22 mouse cellular contexts compared by ENCODE assay signal in the genomic region with DNA sequence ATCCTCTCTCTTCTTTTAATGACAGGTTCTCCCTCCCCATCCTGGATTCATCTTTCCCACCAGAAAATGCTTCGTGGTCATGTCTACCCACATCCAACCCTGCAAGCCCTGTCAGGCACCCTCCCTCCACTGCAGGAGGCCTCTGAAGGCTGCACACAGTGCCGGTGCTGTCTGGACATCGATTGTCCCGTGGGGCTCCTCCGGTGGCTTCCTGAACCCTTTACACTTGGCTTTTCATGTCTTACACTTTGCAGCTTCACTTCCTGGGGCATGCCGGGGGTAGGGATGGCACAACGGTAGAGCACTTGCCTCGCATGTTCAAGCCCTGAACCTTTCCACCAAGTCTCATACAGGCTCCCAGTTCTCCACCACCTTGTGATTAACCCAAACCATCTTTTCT. TPM values are rescaled to one million over a fixed set of nuclear protein-coding genes. Genes with fewer than 3 reads are reported as not detected.
A peak's percentile ranks its signal among the peaks of the same experiment; 100 is the strongest.
DNase-seq lines count a peak whose midpoint lies in the region; ATAC-seq and TF ChIP-seq lines count a peak whose summit lies in the region.
"Had no signal": no experiment of that assay in that cellular context is flagged by ENCODE, and none has a peak within 500 bp of the region (broad histone marks: within the 10 kb centered on the region; RNA-seq: fewer than 3 reads in every experiment).

No protein-coding gene starts in this region.

- H3K36me3 ChIP-seq in megakaryocyte, embryonic 14.5 days (replicated peaks; ENCODE audit: low read length): peaks cover 16% of the 10 kb centered on the region
- peaks cover 0 to 22% of the 10 kb centered on the region in 2 experiments for H3K36me3 ChIP-seq in CH12.LX (replicated peaks in 1 of 2; ENCODE audit: control insufficient read depth in 1 of 2, insufficient read depth in 1 of 2, low read length in 1 of 2)
- H3K36me3 ChIP-seq in hindbrain, postnatal 0 days (ENCODE audit: insufficient read depth, low read length): 0 out of 2 replicates have a peak, but pooled peaks cover 4% of the 10 kb centered on the region
- H3K36me3 ChIP-seq: embryonic facial prominence, embryonic 12.5 days; midbrain, embryonic 15.5 days; neural tube, embryonic 13.5 days; stomach, embryonic 15.5 days had no signal

- TF ChIP-seq POLR2A in CH12.LX (IDR thresholded peaks at IDR 0.05; ENCODE audit: low read depth, low read length): no peak

- no peak for TF ChIP-seq EP300 in CH12.LX (IDR thresholded peaks at IDR 0.05; ENCODE audit: low read length)

- H3K79me2 ChIP-seq in CH12.LX (replicated peaks; ENCODE audit: control insufficient read depth, extremely low read depth, insufficient read depth, poor library complexity, severe bottlenecking): peaks cover 69% of the 10 kb centered on the region

- no peak for ATAC-seq in megakaryocyte, adult 5-6 weeks (ENCODE audit: poor library complexity, severe bottlenecking)
- no peak for ATAC-seq in hindbrain, postnatal 0 days
- ATAC-seq: forebrain, postnatal 0 days; midbrain, embryonic 15.5 days had no signal

- no peaks in the 10 kb centered on the region for H3K27me3 ChIP-seq in megakaryocyte, embryonic 14.5 days (replicated peaks)
- no peaks in the 10 kb centered on the region for H3K27me3 ChIP-seq in CH12.LX (replicated peaks)
- no peaks in the 10 kb centered on the region for H3K27me3 ChIP-seq in hindbrain, postnatal 0 days (ENCODE audit: insufficient read depth, low read length)
- H3K27me3 ChIP-seq: embryonic facial prominence, embryonic 12.5 days; hindbrain, embryonic 12.5 days; lung, embryonic 15.5 days; midbrain, embryonic 15.5 days; neural tube, embryonic 13.5 days; stomach, embryonic 15.5 days had no signal

- dilution Hi-C loops in CH12.LX (cut with MboI; ENCODE audit: extremely low pct_ligation_motif_present, extremely low pct_unique_long_range_greater_than_20kb, low sequenced_read_pairs): no loop called here

- H3K9ac ChIP-seq in CH12.LX (ENCODE audit: insufficient read depth, low read depth): no peak overlapping the region; the same call in 1 of the 2 replicates
- no peak overlapping the region for H3K9ac ChIP-seq in hindbrain, postnatal 0 days (replicated peaks; ENCODE audit: low read length)
- H3K9ac ChIP-seq: embryonic facial prominence, embryonic 12.5 days; forebrain, postnatal 0 days; hindbrain, embryonic 12.5 days; liver, embryonic 14.5 days; lung, embryonic 15.5 days; midbrain, embryonic 15.5 days; neural tube, embryonic 13.5 days; stomach, embryonic 15.5 days had no signal

- TF ChIP-seq RAD21 in CH12.LX (IDR thresholded peaks at IDR 0.05; ENCODE audit: low read depth, low read length): no peak

- H3K4me1 ChIP-seq in megakaryocyte, embryonic 14.5 days: peaks cover 67% of the 10 kb centered on the region
- peaks cover 21 to 71% of the 10 kb centered on the region in 2 experiments for H3K4me1 ChIP-seq in CH12.LX (ENCODE audit: control insufficient read depth in 1 of 2, insufficient read depth in 2 of 2)
- H3K4me1 ChIP-seq in hindbrain, postnatal 0 days (ENCODE audit: insufficient read depth, low read length): peaks cover 10% of the 10 kb centered on the region

- DNase-seq in heart, adult 11 months: peak; percentile 91
- no peak for DNase-seq in heart, postnatal 14 days
- no peak for DNase-seq in CH12.LX (ENCODE audit: extremely low read depth)
- DNase-seq in thymus, postnatal 4 days: peak; percentile 50
- no peak for DNase-seq in hindbrain, postnatal 0 days (ENCODE audit: low spot score)
- DNase-seq: adrenal gland, postnatal 10 days; cerebellum, adult 2 months; cerebellum, postnatal 25 days; forebrain, postnatal 0 days; kidney, postnatal 36 days; lung, postnatal 36 days had no signal

- intact Hi-C loops in heart, postnatal 14 days (cut with DNase I): loop anchor here (10.0 kb wide), 1 partner anchor 108 kb away; no protein-coding TSS in a partner anchor

- in situ Hi-C loops in CH12.LX (cut with MboI; ENCODE audit: low pct_ligation_motif_present, low pct_unique_long_range_greater_than_20kb, low sequenced_read_pairs): no loop called here

- peak overlapping the region; percentile 82 for H3K4me3 ChIP-seq in megakaryocyte, embryonic 14.5 days (replicated peaks)
- H3K4me3 ChIP-seq in CH12.LX (replicated peaks in 1 of 3; ENCODE audit: low read depth in 2 of 3, low read length in 2 of 3, poor library complexity in 1 of 3): no peak overlapping the region
- no peak overlapping the region for H3K4me3 ChIP-seq in hindbrain, postnatal 0 days (ENCODE audit: low read length)
- H3K4me3 ChIP-seq: embryonic facial prominence, embryonic 12.5 days; hindbrain, embryonic 12.5 days; lung, embryonic 15.5 days; midbrain, embryonic 15.5 days; myocyte; neural tube, embryonic 13.5 days; stomach, embryonic 15.5 days had no signal

- 87% methylated on average over 8 of the region's 8 CpGs for WGBS in hindbrain, postnatal 0 days

- H3K9me3 ChIP-seq in megakaryocyte, embryonic 14.5 days: no peaks in the 10 kb centered on the region
- H3K9me3 ChIP-seq in CH12.LX (replicated peaks; ENCODE audit: low read length): no peaks in the 10 kb centered on the region
- H3K9me3 ChIP-seq in hindbrain, postnatal 0 days (ENCODE audit: low read length): no peaks in the 10 kb centered on the region
- H3K9me3 ChIP-seq: embryonic facial prominence, embryonic 12.5 days; hindbrain, embryonic 12.5 days; lung, embryonic 15.5 days; midbrain, embryonic 15.5 days; neural tube, embryonic 13.5 days; stomach, embryonic 15.5 days had no signal

- TF ChIP-seq CTCF in CH12.LX (conservative IDR thresholded peaks at IDR 0.05 in 1 of 2, IDR thresholded peaks at IDR 0.05 in 1 of 2; ENCODE audit: low read depth in 2 of 2, low read length in 2 of 2): no peak
- no peak for TF ChIP-seq CTCF in hindbrain, postnatal 0 days (IDR thresholded peaks at IDR 0.05; ENCODE audit: low read depth)

- H3K27ac ChIP-seq in CH12.LX (ENCODE audit: insufficient read depth, low read depth): peak overlapping the region; percentile 33; the same call in 1 of the 2 replicates
- no peak overlapping the region for H3K27ac ChIP-seq in hindbrain, postnatal 0 days
- H3K27ac ChIP-seq: embryonic facial prominence, embryonic 12.5 days; hindbrain, embryonic 12.5 days; liver, embryonic 14.5 days; lung, embryonic 15.5 days; midbrain, embryonic 15.5 days; neural tube, embryonic 13.5 days; stomach, embryonic 15.5 days had no signal

- peak overlapping the region; percentile 84 for H3K4me2 ChIP-seq in CH12.LX (ENCODE audit: insufficient read depth, low read depth, poor library complexity, severe bottlenecking)
- no peak overlapping the region for H3K4me2 ChIP-seq in hindbrain, postnatal 0 days (ENCODE audit: low read depth, low read length)
- H3K4me2 ChIP-seq: embryonic facial prominence, embryonic 12.5 days; heart, embryonic 11.5 days; hindbrain, embryonic 12.5 days; lung, embryonic 15.5 days; midbrain, embryonic 15.5 days; neural tube, embryonic 13.5 days; stomach, embryonic 15.5 days had no signal

TF ChIP-seq in CH12.LX, 34 proteins besides CTCF, POLR2A, EP300 and RAD21:
- TF ChIP-seq ZNF384 (IDR thresholded peaks at IDR 0.05; ENCODE audit: low read depth, low read length) (no peak), POLR2AphosphoS2 (IDR thresholded peaks at IDR 0.05; ENCODE audit: low read depth, low read length) (no peak), ELF1 (IDR thresholded peaks at IDR 0.05; ENCODE audit: low read depth, low read length) (0 out of 2 replicates have a peak, but pooled peaks have one; percentile 25), PAX5 (IDR thresholded peaks at IDR 0.05; ENCODE audit: low read length) (no peak)

RNA-seq across cellular contexts. Expression of a gene that starts 4.7 kb away (rescaled TPM):
- 10 to 100 TPM; 17.5 to 18.5 TPM for total RNA-seq in heart, postnatal 14 days (2021)
- polyA plus RNA-seq in megakaryocyte, embryonic 14.5 days (2012; ENCODE audit: insufficient read depth, low replicate concordance): 1.9 and 2.8 TPM in 2 replicates
- total RNA-seq in megakaryocyte, adult 5-6 weeks (2015): 16.8 and 19.5 TPM in 2 replicates
- total RNA-seq in megakaryocyte, adult 5-6 weeks (2017): 17.2 and 18.2 TPM in 2 replicates
- total RNA-seq in CH12.LX (2012; rRNA removed) (10.3 TPM in 2 replicates), CH12.LX (2014; rRNA removed) (12.8 and 14.1 TPM in 2 replicates)
- 21.6 and 23.3 TPM in 2 replicates for polyA plus RNA-seq in CH12.LX (2012; ENCODE audit: insufficient read length, low read depth)
- 12.7 and 22.3 TPM in 2 replicates for total RNA-seq in hindbrain, postnatal 0 days (2014; rRNA removed)
- polyA plus RNA-seq in hindbrain, postnatal 0 days (2015; fragmentation: Nextera tagmentation; extraction: Ambion mirVana): 16.5 and 17.3 TPM in 2 replicates

Comparison
In these comparisons a context has a peak if more than half of its experiments do, and no peak if none do; other contexts are left out.
1. DNase-seq: peak in heart, adult 11 months (single experiment) and thymus, postnatal 4 days (single experiment); none in heart, postnatal 14 days (0 of 2), CH12.LX (single experiment) and hindbrain, postnatal 0 days (single experiment).